Mouse (Mus musculus) Patski (cell line): ENCODE results near the gene Dennd6a. TPM values are rescaled to one million over a fixed set of nuclear protein-coding genes. Genes with fewer than 3 reads are reported as not detected.

Experiments
- ATAC-seq: fragments of 100-300 bp; one replicate; pipeline ENCODE4 v1.8.0; 2021
- CTCF ChIA-PET: fragments of 350-600 bp; sonication (Branson Sonifier 250); formaldehyde crosslinking; loops from one replicate; lab custom pipeline; 2022; ENCODE audit warnings: inconsistent platforms; lab: Charles Lee
- POLR2A ChIA-PET: fragments of 350-600 bp; sonication (Branson Sonifier 250); formaldehyde crosslinking; loops from one replicate; lab custom pipeline; 2022; ENCODE audit warnings: antibody characterized with exemption, inconsistent platforms; lab: Charles Lee
- DNase-seq: peaks from one replicate; pipeline ENCODE4 v3.0.0-alpha.2; 2011; ENCODE audit warnings: low read depth, low spot score
- H3K27me3 ChIP-seq: fragments of 371-371 bp; one replicate; pipeline ENCODE4 v1.5.1; 2021
- CTCF ChIP-seq: fragments of 100-300 bp; IDR thresholded peaks from one replicate; pipeline ENCODE4 v1.5.1; 2021
- in situ Hi-C: fragments of 300-500 bp; cut with MboI; formaldehyde crosslinking; loops from 3 replicates; pipeline ENCODE4 v1.11.1; 2018; ENCODE audit warnings: low pct_unique_long_range_greater_than_20kb, mixed read lengths
- polyA plus RNA-seq: library from polyadenylated mRNA; unstranded; gene quantifications from one replicate; pipeline ENCODE4 v1.2.3, GENCODE M21; 2021

Gene Dennd6a
- polyA plus RNA-seq, 1 experiment from 2014 or later, result 23.6 TPM

DNA sequence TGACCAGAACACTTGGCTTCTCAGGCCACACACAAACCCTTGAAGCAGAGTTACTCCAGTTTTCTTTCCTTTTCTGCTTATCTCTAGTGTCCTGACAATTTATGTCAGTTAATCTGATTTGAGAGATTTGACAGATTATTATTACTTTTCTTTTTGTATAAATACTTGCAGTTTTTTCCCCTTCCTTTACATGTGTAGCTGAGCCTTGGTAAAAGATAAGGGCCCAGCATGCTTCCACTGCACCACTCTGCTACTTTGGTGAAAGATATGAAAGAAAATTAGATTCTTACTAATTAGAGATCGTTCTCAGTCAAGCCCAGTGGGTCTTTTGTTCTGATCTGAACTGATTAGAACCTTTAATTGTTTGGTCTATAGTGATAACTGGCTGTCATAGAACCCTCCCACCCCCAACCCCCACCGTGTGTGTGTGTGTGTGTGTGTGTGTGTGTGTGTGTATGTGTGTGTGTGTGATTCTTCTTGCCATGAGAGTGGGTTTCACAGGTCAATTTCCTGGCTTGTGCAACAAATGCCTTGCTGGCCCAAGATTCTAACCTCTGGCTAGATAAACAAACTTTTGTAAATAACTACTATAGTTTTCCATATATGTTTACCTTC is 19.7 kb downstream of the Dennd6a start:
- TF ChIP-seq CTCF, result no peak
- ATAC-seq (no peak), DNase-seq (no peak)
- ChIA-PET POLR2A (interaction anchor here (0.7 kb wide), 1 partner anchor 84 kb away, joined by 3 read pairs; no protein-coding TSS in a partner anchor), CTCF (interaction anchor here (1.0 kb wide), 1 partner anchor 102 kb away, joined by 3 read pairs; no protein-coding TSS in a partner anchor)
- in situ Hi-C loops, result no loop called here
- H3K27me3 ChIP-seq, result no peaks in the 10 kb centered on the region

GRCm38 (mm10) chr14:26595167-26595566 is 21.5 kb downstream of the Dennd6a start:
- POLR2A ChIA-PET, result no interaction called here

DNA sequence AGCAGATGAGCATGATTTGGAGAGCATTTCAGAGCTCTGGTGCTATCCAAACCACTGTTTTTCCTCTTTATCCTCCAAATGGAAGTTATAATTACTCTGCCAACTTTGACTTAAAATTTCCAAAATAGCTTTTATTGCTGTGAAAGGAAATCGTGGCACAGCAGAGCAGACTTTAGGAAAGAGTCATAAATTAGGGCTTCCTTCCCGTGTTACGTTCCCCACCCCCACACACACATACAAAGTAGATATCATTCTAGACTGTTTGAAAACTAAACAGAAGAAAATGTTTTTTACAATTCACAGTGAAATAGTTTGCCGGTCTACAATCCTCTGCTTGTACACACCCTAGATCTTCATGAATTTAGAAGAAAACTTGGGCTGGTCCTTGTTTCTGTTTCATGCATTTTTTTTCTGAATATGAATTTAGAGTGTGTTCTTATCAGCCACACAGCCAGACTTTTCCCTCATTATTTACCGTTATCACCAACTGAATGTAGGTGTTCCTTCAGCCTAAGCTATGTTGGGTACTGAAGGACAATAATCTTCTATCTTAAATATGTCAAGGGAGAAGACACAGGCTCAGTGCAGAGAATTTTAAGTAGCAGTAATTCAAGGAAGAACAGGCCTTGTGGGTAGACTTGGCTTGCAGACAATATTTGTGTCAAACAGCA is 22.2 kb downstream of the Dennd6a start:
- no peak for ATAC-seq
- DNase-seq, result no peak
- no peaks in the 10 kb centered on the region for H3K27me3 ChIP-seq
- no peak for TF ChIP-seq CTCF
- CTCF ChIA-PET, result interaction anchor here (1.8 to 1.9 kb wide), 2 partner anchors 9 to 13 kb away, joined by 4 to 5 read pairs; no protein-coding TSS in a partner anchor
- in situ Hi-C loops, result no loop called here
- POLR2A ChIA-PET, result no interaction called here

More at GRCm38 (mm10) chr14:26595167-26595566, 21.5 kb downstream of the Dennd6a start:
- TF ChIP-seq CTCF, result no peak
- CTCF ChIA-PET, result interaction anchor here (1.8 to 1.9 kb wide), 2 partner anchors 8 to 14 kb away, joined by 4 to 5 read pairs; no protein-coding TSS in a partner anchor
- ATAC-seq, result no peak
- in situ Hi-C loops, result no loop called here
- H3K27me3 ChIP-seq, result no peaks in the 10 kb centered on the region
- no peak for DNase-seq

DNA sequence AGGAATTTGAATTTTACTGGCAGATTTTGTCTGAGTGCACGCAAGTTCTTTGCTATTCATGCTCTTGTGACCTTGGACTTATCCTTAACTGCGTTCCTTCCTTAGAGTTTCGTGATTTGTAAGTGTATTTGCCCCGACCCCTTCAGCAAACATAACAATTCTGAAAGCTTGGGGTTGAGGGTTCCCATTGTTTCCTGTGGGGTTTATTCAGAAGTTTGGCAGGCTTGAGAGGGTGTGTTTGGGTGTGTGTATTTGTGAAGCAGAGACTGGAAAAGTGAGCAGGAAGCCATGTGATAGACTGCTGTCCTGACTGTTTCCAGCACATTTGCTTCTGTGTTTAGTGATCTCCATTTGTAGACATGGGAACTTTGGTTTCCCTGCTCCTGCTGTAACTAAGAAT is 31.7 kb downstream of the Dennd6a start:
- in situ Hi-C loops, result no loop called here
- no peak for ATAC-seq
- DNase-seq, result no peak
- ChIA-PET CTCF (no interaction called here), POLR2A (interaction anchor here (0.6 kb wide), 1 partner anchor 33 kb away, joined by 3 read pairs; no protein-coding TSS in a partner anchor)
- no peak for TF ChIP-seq CTCF
- no peaks in the 10 kb centered on the region for H3K27me3 ChIP-seq

GRCm38 (mm10) chr14:26609674-26610073 is 36.0 kb downstream of the Dennd6a start:
- ChIA-PET POLR2A (no interaction called here), CTCF (interaction anchor here (1.8 kb wide), 1 partner anchor 14 kb away, joined by 5 read pairs; no protein-coding TSS in a partner anchor)
- ATAC-seq (no peak), DNase-seq (no peak)
- no peaks in the 10 kb centered on the region for H3K27me3 ChIP-seq
- in situ Hi-C loops, result no loop called here
- no peak for TF ChIP-seq CTCF

DNA sequence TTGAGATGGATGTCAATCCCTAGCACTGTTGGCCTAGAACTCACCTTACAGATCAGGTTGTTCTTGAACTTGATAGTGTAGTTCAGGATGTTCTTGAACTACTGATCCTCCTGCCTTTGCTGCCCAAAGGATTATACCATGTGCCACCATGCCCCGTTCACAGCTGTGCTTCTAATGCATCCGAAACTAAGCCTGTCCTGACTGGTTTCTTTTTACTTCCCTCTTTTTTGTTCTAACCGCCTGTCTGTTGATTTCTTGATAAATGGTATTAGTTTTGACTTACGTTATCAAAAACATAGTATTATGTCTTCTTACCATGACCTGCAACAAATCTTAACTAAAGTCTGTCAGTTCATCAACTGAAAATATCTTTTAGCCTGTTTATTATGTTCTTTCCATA is 37.0 kb downstream of the Dennd6a start:
- ChIA-PET CTCF (no interaction called here), POLR2A (no interaction called here)
- no peaks in the 10 kb centered on the region for H3K27me3 ChIP-seq
- DNase-seq (no peak), ATAC-seq (no peak)
- in situ Hi-C loops, result no loop called here
- TF ChIP-seq CTCF, result no peak

DNA sequence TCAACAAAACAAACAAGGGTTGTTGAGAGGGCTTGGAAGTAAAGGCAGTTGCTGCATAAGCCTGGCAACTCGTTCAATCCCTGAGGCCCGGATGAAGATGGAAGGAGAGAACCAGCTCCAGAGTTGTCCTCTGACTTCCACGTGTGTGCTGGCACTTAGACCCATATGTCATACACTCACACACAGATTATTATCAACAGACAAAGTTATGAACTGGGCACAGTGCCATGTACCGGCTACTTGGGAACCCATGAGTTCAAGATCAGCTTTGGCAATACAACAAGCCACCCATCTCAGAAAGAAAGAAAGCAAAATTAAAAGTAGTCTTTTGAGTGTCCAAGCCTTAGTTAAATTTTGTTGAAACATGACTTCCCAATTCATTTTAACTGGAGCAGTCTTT is 51.6 kb downstream of the Dennd6a start:
- ATAC-seq (no peak), DNase-seq (no peak)
- in situ Hi-C loops, result no loop called here
- no peaks in the 10 kb centered on the region for H3K27me3 ChIP-seq
- TF ChIP-seq CTCF, result no peak
- CTCF ChIA-PET, result interaction anchor here (1.1 kb wide), 1 partner anchor 10 kb away, joined by 3 read pairs; no protein-coding TSS in a partner anchor
- POLR2A ChIA-PET, result no interaction called here

DNA sequence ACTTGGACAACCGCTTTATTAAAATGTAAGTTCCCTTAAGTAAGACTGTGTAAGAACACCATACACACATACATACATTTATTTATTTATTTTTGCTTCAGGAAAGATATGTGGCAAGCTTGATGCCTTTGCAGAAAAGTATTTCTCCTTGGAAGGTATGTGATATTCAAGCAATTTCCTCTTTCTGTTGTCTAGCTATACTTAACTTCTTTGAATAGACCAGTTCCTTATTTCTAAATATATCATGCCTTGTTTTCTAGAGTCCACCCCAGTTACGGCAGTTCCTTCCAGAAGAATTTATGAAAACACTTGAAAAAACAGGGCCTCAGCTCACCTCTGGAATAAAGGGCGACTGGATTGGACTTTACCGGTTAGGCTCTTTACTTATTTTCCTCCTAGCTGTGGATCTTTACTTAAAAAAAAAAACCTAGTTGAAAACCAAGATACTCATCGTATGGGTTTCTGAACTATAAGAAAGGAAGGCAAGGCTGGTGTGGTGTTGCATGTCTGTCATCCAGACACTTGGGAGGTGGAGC is 53.0 kb downstream of the Dennd6a start:
- ChIA-PET POLR2A (no interaction called here), CTCF (interaction anchor here (0.9 kb wide), 1 partner anchor 8 kb away, joined by 4 read pairs; no protein-coding TSS in a partner anchor)
- ATAC-seq, result no peak
- H3K27me3 ChIP-seq, result no peaks in the 10 kb centered on the region
- in situ Hi-C loops, result no loop called here
- TF ChIP-seq CTCF, result no peak
- DNase-seq, result no peak

- ChIA-PET POLR2A (interaction anchor here (0.9 kb wide), 1 partner anchor 49 kb away, joined by 3 read pairs; no protein-coding TSS in a partner anchor), CTCF (interaction anchor here (0.9 kb wide), 2 partner anchors 9 to 151 kb away, joined by 3 to 4 read pairs; no protein-coding TSS in a partner anchor)
- DNase-seq (peak; percentile 38), ATAC-seq (no peak)
- H3K27me3 ChIP-seq, result no peaks in the 10 kb centered on the region
- TF ChIP-seq CTCF, result no peak
- in situ Hi-C loops, result no loop called here
Measured at GRCm38 (mm10) chr14:26637025-26637850, 63.6 kb downstream of the Dennd6a start.
